Mouse (Mus musculus): ENCODE measurements around the gene Sbsn. TPM values are rescaled to one million over a fixed set of nuclear protein-coding genes. Genes with fewer than 3 reads are reported as not detected.
"Not testable (repeated sequence)": the region's sequence is repeated elsewhere in the genome, so short reads cannot be mapped to it uniquely, and the experiment has no call there.

Gene Sbsn
- total RNA-seq (2014; fragmentation: Nextera tagmentation) (2.4 and 3.7 TPM in 2 replicates), total RNA-seq (2017) (1.2 TPM in 1 of 2 replicates, not detected in the other)

DNA sequence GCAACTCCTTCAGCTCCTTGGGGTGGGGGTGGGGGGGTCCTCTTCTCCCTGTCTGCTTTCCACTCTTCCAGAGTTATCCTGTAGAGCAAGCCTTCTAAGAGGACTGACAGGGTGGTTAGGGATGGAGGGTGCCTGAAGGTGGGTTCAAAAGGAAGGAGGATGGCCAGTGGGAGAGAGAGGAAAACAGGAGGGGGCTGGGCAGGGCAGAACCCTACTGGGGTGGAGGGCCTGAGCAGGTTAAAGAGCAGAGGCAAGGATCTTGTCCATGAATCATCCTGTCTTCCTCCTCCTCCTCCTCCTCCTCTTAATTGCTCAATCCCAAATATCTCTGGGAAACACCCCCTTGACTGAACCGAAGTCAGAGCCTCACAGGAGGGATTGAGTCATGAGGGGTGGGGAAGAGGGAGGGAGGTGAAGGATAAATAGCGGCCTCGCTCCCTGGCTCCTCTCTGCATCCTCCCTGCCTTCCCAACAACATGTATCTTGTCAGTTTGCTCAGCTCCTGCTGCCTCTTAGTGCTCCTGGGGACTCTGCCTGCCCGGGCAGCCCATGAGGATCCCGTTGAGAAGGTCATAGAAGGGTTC is at the start of gene Sbsn:
TSS of gene Sbsn (plus strand) at position 386 of the 584 bp plus-strand sequence.
- ATAC-seq (replicated peaks; ENCODE audit: poor library complexity, severe bottlenecking), result no peak

DNA sequence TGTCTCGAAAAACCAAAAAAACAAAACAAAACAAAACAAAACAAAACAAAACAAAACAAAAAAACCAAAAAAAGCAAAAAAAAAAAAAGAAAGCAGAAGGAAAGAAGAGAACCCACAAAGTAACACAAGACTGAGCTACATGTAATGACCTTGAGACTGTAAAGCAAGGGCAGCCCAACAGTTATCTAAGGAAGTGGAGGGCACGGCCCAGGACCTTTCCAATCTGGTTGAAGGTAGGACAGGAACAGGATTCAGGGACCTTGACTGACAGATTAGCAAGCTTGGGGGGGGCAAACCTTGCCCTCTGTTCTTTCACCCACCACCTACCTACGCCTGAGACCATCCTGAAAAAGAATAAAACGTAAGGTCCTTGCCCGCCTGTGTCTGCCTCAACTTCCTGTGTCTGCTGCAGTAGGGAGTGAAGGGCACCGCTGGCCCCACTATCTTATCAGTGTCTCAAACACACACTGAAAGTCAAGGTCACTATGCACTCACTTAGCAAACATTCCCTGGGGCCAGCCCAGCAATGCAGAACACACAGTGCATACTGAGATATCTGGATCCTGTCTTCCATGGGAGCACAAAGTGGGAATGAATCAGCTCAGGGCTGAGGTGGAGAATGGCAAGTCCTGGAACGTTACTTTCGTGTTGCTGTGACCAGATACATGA is 44.9 kb upstream of the Sbsn start:
- no peak for ATAC-seq (replicated peaks; ENCODE audit: poor library complexity, severe bottlenecking)

DNA sequence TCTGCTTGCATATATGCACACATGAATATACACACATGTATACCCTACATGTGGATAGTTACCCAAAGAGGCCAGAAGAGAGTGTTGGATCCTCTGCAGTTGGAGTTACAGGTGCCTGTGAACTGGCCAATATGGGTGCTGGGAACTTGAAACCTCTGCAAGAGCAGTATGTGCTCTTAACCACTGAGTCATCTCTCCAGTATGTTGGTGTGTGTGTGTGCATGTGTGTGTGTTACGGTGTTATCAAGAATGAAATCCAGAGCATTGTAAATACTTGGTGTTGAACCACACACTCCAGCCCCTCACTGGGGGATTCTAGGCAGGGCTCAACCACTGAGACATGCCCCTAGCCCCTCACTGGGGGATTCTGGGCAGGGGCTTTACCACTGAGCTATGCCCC is 43.8 kb upstream of the Sbsn start:
- no peak for ATAC-seq (replicated peaks; ENCODE audit: poor library complexity, severe bottlenecking)

DNA sequence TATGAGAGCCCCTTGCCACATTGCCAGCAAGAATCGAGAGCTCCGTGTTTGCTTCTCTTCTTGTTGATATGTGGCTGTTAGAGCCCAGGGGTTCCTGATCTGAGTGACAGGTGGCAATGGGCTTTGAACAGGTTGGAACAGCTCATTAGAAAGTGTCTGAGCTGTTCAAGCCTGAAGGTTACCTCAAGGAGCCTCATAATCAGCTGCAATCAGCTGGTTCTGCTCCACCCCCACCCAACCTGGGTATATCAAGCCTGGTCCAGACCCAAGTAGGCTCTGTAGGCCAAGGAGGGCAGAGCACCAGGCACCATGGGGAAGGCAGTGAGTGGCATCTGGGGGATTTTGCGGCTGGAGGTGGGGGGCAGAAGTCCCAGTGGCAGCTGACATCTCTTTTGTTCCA is 39.3 kb upstream of the Sbsn start, which contains the start of gene Atp4a:
TSS of gene Atp4a (plus strand) at position 268 of the 400 bp plus-strand sequence.
- ATAC-seq (replicated peaks; ENCODE audit: poor library complexity, severe bottlenecking), result no peak

DNA sequence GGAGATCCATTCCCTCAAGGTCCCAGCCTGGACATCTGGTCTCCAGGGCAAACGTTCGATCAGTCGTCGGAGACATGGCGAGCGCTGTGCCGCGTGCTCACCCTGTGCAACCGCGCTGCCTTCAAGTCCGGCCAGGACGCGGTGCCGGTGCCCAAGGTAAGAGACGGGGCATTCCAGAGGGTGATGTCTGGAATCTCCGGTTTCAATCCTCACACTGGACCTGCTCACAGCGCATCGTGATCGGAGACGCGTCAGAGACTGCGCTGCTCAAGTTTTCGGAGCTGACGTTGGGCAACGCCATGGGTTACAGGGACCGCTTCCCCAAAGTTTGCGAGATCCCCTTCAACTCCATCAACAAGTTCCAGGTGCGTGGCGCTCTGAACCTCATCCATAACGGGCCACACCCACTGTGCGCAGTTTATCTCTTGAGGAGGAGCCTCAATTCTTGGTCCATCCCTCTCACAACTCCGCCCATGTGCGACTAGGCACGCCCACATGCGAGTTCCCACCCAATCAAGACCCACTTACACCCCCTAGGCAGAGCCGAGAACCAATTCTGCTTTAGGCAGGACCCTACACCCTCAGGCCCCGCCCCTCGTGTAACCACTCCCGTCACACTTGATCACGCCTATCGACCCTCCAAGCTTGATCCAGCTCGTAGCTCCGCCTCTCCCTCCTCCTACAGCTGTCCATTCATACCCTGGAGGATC is 34.1 kb upstream of the Sbsn start:
- peak; percentile 91 for ATAC-seq (replicated peaks; ENCODE audit: poor library complexity, severe bottlenecking)

DNA sequence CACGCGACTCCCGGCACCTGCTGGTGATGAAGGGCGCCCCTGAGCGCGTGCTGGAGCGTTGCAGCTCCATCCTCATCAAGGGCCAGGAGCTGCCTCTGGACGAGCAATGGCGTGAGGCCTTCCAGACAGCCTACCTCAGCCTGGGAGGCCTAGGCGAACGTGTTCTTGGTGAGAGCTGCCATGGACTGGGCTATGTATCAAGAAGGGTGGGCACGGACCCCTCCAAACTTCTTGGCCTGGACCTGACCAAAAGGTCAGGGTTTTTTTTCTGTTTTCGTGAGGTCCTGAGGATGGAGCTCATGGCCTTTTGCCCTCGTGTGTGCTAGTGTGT is 33.6 kb upstream of the Sbsn start:
- ATAC-seq (replicated peaks; ENCODE audit: poor library complexity, severe bottlenecking), result no peak

DNA sequence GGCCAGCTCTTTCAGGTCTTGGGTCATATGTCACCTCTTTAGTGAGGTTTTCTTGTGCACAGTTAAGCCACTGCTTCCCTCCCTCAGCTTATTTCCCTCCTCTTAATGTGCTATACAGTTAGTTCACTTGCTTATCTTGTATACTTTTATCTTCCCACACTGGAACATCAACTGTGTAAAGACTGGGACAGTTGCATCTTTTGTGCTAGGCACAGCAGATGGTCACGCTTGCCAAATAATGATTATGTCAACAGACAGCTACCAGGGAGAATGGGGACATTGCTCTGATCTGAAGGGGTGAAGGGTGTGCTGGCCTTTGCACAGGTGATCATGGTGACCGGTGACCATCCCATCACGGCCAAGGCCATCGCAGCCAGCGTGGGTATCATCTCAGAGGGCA is 31.6 kb upstream of the Sbsn start:
- no peak for ATAC-seq (replicated peaks; ENCODE audit: poor library complexity, severe bottlenecking)

DNA sequence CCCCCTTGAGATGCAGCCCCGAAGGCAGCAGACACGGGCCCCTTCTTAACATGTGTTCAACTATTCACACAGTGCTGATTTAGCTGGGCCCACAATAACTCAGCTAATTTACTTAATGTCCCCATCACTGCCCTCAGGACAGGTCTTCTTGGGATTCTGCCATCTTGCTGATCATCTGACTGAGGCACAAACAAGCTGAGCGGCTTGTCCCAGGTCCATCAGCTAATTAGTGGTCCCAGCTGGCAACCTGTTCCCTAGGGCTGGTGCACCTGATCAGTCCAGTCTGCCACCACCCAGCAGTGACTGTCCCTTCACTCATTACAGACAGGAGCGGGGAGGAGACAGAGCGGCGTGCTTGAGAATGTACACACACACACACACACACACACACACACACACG is 30.0 kb upstream of the Sbsn start:
- ATAC-seq (replicated peaks; ENCODE audit: poor library complexity, severe bottlenecking), result no peak

DNA sequence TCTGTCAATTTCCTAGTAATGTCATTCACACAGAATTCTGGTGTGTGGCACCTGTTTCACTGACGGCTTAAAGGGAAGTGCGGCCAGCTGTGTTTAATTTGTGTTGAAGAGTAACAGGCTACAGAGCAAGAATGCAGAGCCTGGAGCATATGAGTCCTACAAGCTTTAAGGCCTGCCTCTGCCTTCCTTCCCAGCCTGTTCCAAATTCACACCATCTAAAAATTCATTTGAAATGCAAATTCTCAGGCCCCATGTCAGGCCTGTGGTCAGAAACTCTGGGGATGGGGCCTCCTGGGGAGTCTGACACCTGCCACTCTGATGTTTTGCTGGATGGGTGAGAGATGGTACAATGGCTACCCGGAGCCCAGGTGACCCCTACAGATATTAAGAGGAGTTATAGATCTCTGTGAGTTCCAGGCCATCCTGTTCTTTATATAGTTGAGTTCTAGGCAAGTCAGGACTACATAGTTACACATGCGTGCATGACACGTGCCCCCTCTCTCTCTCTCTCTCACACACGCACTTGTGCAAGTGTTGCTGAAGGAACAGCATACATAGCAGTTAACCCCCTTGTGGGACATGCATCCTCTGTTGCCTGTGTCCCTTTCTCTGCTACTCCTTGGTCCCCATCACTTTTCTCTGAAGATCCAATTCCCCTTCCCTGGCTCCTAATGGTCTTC is 27.9 kb upstream of the Sbsn start:
- no peak for ATAC-seq (replicated peaks; ENCODE audit: poor library complexity, severe bottlenecking)

DNA sequence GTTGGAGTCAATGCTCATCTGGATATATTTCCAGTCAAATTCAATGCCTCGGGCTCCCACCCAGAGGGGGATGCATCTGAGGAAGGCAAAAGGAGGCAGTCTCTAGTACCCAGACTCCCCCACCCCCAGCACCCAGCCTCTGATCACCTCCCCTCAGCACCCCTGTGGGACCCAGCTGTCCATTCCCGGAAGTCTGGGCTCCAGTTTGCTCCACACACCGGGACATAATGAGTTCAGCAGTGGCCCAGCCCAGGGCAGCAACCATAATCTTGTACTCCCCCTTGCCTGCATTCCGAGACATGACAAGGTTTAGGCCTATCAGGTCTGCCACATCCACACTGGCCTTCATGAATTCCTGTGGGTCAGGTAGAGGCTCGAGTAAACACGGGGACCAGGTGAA is 23.1 kb upstream of the Sbsn start:
- ATAC-seq (replicated peaks; ENCODE audit: poor library complexity, severe bottlenecking), result no peak

DNA sequence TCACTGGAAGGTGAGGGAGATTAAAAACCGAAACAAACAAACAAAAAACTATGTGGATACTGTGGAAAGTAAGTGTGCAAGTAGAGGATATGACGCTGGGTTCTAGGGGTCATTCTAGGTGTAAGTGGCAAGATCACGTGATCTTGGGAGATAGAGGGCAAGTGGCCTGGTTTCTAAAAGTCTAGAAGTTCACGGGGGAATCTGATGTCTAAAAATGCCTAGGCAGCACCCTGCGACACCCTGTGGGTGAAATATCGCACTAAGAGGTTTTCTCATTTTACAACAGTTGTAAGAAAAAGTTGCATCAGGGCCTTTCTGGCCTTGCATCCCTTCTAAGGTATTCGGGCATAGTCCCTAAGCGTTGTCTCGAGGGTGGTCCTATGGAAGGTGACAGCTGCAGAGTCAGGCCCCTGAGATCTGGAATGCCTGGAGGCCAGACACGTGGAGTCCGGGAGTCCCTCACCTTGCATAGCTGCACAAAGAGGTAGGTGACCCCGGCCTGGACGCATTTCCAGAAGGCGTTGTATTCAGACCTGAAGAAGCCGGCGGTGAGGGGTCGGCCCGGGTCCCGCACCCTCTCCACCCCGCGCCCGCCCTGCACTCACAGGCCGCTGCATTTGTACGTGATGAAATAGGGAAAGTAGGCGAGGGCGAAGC is 22.4 kb upstream of the Sbsn start:
- no peak for ATAC-seq (replicated peaks; ENCODE audit: poor library complexity, severe bottlenecking)

DNA sequence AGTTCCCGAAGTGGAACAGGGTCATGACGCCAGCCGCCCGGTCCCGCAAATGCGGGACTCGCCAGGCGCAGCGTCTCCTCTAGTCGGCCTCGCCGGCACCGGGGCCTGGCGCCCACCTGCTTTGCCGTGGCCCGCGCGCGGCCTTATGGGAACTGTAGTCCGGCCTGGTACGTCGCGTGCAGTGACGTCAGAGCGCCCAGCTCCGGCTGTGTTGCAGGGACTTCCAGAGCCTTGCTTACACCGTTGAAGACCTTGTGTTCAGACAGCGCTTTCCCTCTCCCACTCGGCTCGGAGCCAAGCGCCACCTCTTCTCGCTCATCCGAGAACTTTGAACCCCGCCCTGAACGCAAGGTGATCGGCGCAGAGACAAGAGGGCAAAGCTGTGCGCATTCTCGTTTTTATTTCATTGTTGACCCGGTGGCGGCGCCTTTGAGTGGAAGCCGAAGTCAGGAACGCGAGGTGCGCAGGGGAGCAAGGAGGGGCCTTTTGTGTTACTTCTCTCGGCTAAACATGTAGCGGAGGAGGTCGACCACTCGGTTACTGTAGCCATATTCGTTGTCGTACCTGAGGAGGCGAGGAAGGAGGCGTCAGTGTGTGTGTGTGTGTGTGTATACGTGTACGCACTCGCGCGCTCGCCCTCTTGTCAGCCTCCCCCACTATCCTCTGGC is 21.7 kb upstream of the Sbsn start, which contains the start of gene Tmem147:
TSS of gene Tmem147 (minus strand) at position 145 of the 668 bp plus-strand sequence.
- ATAC-seq (replicated peaks; ENCODE audit: poor library complexity, severe bottlenecking), result peak; percentile 91

DNA sequence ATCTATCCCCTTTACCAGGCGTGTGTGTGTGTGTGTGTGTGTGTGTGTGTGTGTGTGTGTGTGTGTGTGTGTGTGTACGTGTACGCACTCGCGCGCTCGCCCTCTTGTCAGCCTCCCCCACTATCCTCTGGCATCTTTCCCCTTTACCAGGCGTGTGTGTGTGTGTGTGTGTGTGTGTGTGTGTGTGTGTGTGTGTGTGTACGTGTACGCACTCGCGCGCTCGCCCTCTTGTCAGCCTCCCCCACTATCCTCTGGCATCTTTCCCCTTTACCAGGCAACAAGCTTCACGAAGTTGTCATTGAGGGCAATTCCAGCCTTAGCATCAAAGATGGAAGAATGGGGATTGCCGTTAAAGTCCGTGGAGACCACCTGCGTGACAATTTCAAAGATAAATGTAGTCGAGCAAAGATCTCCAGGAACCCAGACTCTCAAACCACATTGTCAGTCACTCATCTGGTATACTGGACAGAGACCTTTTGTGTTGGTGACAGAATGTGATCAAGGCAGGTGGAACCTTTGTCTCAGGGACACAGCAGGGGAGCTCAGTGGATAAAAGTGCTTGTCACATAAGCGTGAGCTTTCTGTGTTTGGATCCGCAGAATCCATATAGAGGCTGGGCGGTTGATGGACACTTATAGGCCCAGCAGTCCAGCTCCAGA is 21.1 kb upstream of the Sbsn start:
- not testable (repeated sequence) for ATAC-seq (replicated peaks; ENCODE audit: poor library complexity, severe bottlenecking)

DNA sequence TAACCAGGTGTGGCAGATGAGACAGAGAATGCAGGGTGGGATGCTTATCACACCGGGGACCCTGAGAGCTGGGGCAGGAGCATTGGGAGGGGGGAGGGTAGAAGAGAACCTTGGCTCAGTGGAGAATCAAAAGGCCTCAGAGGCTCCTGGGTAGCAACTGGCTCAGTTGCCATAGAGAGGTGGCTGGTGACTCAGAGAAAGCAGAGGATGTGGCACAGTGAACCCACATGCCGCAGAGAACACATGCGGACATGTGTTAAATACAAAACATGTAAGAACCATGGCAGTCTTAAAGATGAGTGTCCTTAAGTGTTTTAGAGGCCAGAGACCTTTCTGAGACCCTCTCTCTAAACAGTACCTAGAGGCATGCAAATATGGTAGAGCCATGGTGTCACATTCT is 15.1 kb upstream of the Sbsn start:
- no peak for ATAC-seq (replicated peaks; ENCODE audit: poor library complexity, severe bottlenecking)

DNA sequence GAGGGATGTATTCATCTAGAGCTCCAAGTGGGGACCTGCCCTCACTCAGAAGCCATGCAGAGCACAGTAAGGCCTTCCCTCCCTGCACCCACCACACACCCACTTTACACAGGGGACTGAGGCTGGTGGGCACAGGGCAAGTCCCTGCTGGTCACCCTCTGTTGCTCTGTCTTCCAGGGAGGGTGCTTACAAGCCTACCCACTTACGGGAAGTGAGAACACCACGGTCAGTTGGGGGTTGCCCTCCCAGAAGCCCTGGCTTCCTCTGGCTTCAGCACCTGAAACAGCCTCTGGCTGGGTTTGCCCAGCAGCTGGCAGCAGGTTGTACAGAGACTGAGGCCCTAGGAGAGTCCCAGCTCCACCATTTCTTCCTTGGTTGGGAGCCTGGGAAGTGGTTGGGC is 8.7 kb upstream of the Sbsn start:
- ATAC-seq (replicated peaks; ENCODE audit: poor library complexity, severe bottlenecking), result peak; percentile 77

DNA sequence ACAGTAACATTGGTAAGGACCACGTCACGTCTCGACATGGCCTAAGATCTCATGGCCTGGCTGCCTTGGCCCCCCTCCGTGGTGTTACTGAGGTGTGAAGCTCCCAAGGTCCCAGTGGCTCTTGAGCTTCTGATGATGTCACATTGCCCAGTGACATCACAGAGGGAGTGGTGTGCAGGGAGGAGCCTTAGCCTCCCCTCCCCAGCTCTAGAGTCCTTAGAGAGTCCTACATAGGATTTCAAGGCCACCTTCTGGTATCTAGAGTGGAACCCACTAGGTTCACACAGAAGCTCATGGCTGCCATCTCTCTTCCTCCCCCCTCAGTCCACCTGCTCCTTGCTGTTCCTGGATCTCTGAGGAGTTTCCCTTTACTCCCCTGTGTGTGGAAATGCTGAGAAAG is 7.7 kb upstream of the Sbsn start, which contains the start of gene Gapdhs:
TSS of gene Gapdhs (minus strand) at position 65 of the 400 bp plus-strand sequence.
- ATAC-seq (replicated peaks; ENCODE audit: poor library complexity, severe bottlenecking), result peak; percentile 26

DNA sequence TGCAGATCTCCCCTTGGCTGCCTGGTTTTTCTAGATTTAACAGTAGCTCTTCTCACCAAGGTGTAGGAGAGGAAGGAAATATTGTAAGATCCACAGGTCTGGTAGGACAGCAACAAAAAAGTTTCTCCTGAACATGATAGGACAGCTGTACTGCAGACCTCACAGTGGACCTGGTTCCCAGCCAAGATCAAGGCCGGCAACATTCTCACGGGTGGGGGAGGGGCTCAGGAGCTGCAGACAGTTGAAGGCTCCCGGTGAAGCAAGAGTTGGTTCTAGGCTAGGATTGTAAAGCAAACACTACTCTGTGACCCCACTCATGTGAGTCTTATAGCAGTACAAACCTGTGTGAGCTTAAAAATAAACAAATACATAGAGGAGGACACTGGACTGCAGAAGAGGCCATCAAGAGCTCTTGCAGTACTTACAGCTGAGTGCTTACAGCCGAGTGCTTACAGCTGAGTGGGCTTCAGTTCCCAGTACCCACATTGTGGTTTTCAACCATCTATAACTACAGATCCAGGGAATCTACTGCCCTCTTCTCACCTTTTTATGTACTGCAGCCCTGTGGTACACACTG is 7.2 kb upstream of the Sbsn start:
- peak; percentile 36; the same call in 1 of the 2 replicates for ATAC-seq (replicated peaks; ENCODE audit: poor library complexity, severe bottlenecking)

DNA sequence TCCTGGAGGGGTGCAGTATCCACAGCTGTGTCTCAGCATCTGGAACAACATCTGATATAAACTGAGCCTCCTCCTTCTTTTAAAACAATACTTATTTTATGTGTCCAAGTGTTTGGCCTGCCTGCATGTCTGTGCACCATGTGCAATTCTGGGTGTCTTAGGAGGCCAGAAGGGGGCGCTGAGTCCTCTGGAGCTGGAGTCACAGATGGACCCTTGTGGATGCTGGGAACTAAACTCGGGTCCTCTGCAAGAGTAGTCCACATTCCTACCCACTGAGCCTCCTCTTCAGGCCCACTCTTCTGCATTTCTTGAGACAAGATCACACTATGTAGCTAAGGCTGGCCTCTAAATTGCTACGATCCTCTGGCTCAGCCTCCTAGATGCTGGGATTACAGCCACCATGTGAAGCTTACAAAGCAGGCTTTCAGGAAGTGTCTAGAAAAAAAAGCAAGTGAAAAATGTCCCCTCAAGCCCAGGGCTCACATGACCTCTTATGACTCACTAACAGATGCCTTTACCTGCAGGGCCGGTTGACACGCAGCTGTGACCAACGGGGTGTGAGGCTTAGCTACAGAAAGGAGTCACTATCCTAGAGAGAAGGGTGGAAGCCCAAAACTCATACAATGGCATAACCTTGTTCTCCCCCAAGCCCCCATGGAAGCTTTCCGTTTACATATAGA is 3.6 kb upstream of the Sbsn start:
- ATAC-seq (replicated peaks; ENCODE audit: poor library complexity, severe bottlenecking), result no peak
